Mouse (Mus musculus) heart, postnatal 10 days (tissue): Measurements from ENCODE around the gene Olfr134. TPM values are rescaled to one million over a fixed set of nuclear protein-coding genes. Genes with fewer than 3 reads are reported as not detected.
"Not testable (repeated sequence)": the region's sequence is repeated elsewhere in the genome, so short reads cannot be mapped to it uniquely, and the experiment has no call there.

Source experiments
- DNase-seq, 2 experiments: peaks; one replicate each; pipeline ENCODE4 v3.0.0; 2021
- intact Hi-C: fragments of 180-260 bp; cut with DNase I; formaldehyde crosslinking; loops from one replicate; pipeline ENCODE4 v1.15.1; 2025
- total RNA-seq, 2 experiments: library from RNA; stranded (reverse); gene quantifications; 2 replicates each; pipeline ENCODE4 v1.2.3; 2021

The Olfr134 gene
- not detected for total RNA-seq

DNA sequence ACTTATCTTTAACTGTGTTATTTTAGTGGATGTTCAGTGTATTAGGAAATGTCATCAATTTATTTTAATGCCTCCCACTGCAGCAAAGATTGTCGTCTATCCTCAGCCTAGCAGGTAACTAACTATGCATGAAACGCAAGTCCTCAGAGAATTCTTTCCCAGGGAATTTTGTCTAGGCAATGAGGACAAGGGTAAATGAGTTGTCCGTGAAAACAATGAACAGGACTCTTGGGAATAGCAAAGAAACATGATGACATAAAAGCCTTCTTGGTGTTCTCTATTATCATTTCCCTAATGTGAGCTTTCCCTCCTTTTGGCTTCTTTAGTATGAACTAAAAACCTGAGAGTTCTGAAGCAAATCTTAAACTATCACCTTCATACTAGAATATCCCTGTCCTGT is at the start of gene Olfr134:
TSS of gene Olfr134 (plus strand) at position 301 of the 400 bp plus-strand sequence.
- no peak for DNase-seq
- intact Hi-C loops = no loop called here

DNA sequence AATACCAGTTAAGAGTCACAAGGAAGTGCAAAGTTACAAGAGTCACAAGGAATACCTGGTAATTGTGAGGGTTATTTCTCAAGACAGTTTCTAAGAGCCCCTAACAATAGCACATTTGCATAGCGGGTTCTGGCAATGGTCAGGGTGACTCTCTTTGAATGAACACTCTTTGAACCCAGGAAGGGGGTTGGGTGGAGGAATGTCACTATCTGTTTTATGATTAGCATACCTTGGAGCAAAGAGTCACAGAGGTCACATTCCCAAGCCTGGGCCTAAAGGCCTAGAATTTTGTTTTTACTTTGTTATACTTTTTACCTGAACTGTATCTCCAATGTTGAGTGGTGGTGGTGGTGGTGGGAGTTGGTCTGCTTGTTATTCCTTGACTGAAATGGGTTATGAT is 47.0 kb upstream of the Olfr134 start:
- intact Hi-C loops, DNase-seq: not testable (repeated sequence)

DNA sequence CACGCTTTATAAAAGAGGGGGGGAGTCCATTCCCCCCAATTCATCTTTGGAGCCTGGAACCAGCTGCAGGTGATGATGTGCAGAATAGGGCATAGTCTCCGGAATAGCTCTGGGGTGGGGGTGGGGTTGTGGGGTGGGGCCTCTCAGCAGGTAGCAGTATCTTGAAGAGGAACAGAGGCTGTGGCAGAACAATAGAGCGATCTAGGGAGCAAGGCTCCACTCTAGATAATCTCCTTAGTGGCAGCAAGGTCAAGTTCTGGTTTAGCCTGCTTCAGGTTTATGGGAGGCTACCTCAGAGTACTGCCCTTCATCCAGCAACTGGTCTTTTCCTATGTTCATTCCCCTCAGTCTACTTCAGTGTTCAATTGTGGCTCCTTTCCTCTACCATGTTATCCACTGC is 45.8 kb upstream of the Olfr134 start:
- intact Hi-C loops, DNase-seq: not testable (repeated sequence)

DNA sequence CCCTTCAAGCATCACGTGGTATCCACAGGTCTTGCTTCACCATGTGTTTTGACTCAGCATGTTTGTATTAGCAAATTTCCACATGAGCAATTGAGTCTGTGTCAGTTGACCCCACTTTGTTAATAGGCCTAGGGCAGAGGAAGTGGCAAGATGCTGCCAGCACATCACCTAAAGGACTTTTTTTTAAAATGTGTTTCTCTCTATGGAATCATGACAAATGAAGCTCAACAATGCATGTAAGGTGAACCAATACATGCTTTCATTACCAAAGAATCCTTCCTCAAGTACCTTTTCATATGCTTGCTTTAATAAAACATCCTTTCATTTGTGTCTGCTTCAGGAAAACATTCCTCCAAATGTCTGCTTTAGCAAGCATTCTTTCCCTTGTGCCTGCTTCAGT is 36.8 kb upstream of the Olfr134 start, which contains the start of gene Olfr132:
TSS of gene Olfr132 (minus strand) at position 101 of the 400 bp plus-strand sequence.
- DNase-seq = no peak
- intact Hi-C loops = no loop called here

DNA sequence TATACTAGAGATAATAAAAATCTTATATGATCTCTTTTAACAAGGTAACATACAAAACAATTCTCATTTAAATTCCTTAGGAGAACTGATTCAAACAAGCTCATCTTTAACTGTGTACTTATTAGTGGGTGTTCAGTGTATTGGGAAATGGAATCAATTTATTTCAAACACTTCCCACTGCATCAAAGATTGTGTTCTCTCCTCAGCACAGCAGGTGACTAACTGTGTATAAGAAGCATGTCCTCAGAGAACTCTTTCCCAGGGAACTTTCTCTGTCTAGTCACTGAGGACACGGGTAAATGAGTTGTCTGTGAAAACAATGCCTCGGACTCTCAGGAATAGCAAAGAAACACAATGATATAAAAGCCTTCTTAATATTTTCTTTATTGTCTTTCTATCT is 26.2 kb upstream of the Olfr134 start, which contains the start of gene Olfr133:
TSS of gene Olfr133 (plus strand) at position 301 of the 400 bp plus-strand sequence.
- DNase-seq = no peak
- intact Hi-C loops = no loop called here

DNA sequence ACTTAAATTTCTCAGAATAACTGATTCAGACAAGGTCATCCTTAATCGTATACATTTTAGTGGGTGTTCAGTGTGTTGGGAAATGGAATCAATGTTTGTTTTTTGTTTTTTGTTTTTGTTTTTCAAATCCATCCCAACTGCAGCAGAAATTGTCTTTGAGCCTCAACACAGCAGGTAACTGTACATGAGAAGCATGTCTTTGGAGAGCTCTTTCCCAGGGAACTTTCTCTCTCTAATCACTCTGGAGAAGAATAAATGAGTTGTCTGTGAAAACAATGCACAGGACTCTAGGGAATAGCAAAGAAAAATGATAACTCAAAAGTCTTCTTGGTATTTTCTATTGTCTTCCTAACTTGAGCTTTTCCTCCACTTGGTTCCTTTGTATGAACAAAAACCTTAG is 32.8 kb downstream of the Olfr134 start, which contains the start of gene Olfr135:
TSS of gene Olfr135 (plus strand) at position 301 of the 400 bp plus-strand sequence.
- no peak for DNase-seq

More for the DNA sequence above, 32.8 kb downstream of the Olfr134 start, which contains the start of gene Olfr135:
- intact Hi-C loops = no loop called here

Other genes starting within 250 kb of the Olfr134 start
- gene Olfr761, start 218.3 kb upstream of the Olfr134 start, total RNA-seq = not detected
- gene Olfr129, start 111.3 kb upstream of the Olfr134 start, total RNA-seq = not detected
- gene Olfr130, start 107.5 kb upstream of the Olfr134 start, total RNA-seq = not detected
- not detected for gene Olfr131, start 82.7 kb upstream of the Olfr134 start, total RNA-seq
- not detected for gene Olfr132, start 36.9 kb upstream of the Olfr134 start, total RNA-seq
- gene Olfr133, start 26.1 kb upstream of the Olfr134 start, total RNA-seq = not detected
- gene Olfr135, start 32.9 kb downstream of the Olfr134 start, total RNA-seq = not detected
- not detected for gene Olfr138, start 89.6 kb downstream of the Olfr134 start, total RNA-seq
- not detected for gene Olfr137, start 136.2 kb downstream of the Olfr134 start, total RNA-seq
- not detected for gene Olfr136, start 158.4 kb downstream of the Olfr134 start, total RNA-seq
- not detected for gene Esp36, start 248.8 kb downstream of the Olfr134 start, total RNA-seq